Mouse (Mus musculus) hindbrain, embryonic 11.5 days (tissue): ENCODE measurements around the gene Il1r2. TPM values are rescaled to one million over a fixed set of nuclear protein-coding genes. Genes with fewer than 3 reads are reported as not detected.

Experiments used
- ATAC-seq: fragments of 200-750 bp; cut with Nextera tagmentation; 2 replicates; pipeline ENCODE4 v1.8.0; 2017; ENCODE audit warnings: mild to moderate bottlenecking, moderate TSS enrichment, moderate library complexity; ENCODE audit not compliant: low FRiP score
- DNase-seq: peaks from one replicate; pipeline ENCODE4 v3.0.0-alpha.2; 2015; ENCODE audit warnings: low spot score
- H3K27ac ChIP-seq: fragments of 300-500 bp; sonication (generic); 2 replicates; pipeline ENCODE4 v1.5.1; 2014; ENCODE audit warnings: mild to moderate bottlenecking, low read depth, low read length
- H3K27me3 ChIP-seq: fragments of 300-500 bp; sonication (generic); 2 replicates; pipeline ENCODE4 v1.6.1; 2014; ENCODE audit warnings: mild to moderate bottlenecking, low read length, moderate library complexity, mixed read lengths; ENCODE audit not compliant: control insufficient read depth, insufficient read depth
- H3K36me3 ChIP-seq: fragments of 300-500 bp; sonication (generic); 2 replicates; pipeline ENCODE4 v1.6.1; 2014; ENCODE audit warnings: mild to moderate bottlenecking, low read length, moderate library complexity, mixed read lengths; ENCODE audit not compliant: control insufficient read depth, insufficient read depth
- H3K4me1 ChIP-seq: fragments of 300-500 bp; sonication (generic); replicated peaks from 2 replicates; pipeline ENCODE4 v1.6.1; 2014; ENCODE audit warnings: low read length, mixed read lengths; ENCODE audit not compliant: control insufficient read depth, insufficient read depth
- H3K4me2 ChIP-seq: fragments of 300-500 bp; sonication (generic); replicated peaks from 2 replicates; pipeline ENCODE4 v1.6.1; 2014; ENCODE audit warnings: mild to moderate bottlenecking, low read depth, low read length
- H3K4me3 ChIP-seq: fragments of 300-500 bp; sonication (generic); 2 replicates; pipeline ENCODE4 v1.5.1; 2014; ENCODE audit warnings: low read depth, low read length
- H3K9ac ChIP-seq: fragments of 300-500 bp; sonication (generic); 2 replicates; pipeline ENCODE4 v1.6.1; 2014; ENCODE audit warnings: low read depth, low read length
- H3K9me3 ChIP-seq: fragments of 300-500 bp; sonication (generic); 2 replicates; pipeline ENCODE4 v1.6.1; 2016; ENCODE audit warnings: low read length; ENCODE audit not compliant: control insufficient read depth
- WGBS: fragments of 180-500 bp; shearing (Covaris S2); extraction: QIAGEN DNeasy Blood & Tissue Kit; methylation state at CpG from one replicate; pipeline ENCODE4 v1.1.7; 2014; 5-methylcytosine and 5-hydroxymethylcytosine counted together
- polyA plus RNA-seq: library from polyadenylated mRNA; unstranded; fragments of >200 nt; fragmentation: Nextera tagmentation; extraction: Ambion mirVana; gene quantifications from 2 replicates; pipeline ENCODE4 v1.2.1, GENCODE M21; 2014

Gene Il1r2
- polyA plus RNA-seq, 1 experiment from 2014 or later, result not detected

DNA sequence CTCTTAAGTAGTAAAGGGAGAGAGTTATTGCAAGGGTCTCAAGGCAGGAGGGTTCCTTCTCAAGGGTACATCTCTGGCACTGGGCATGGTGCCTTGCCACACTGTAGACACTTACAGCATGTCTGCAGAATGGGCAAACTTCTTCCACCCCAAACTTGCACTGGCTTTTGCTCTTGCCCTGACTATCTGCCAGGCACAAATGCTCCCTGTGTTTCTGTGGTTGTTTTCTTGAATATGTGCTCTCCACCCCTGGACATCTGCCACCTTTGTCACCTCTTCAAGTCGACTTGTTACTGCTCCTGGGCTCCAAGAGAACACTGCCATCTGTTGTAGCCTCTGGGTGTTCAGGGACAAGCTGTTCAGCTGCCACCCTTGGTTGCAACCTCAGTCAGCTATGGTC, 57.8 kb downstream of the Il1r2 start:
- Histone ChIP-seq H3K36me3 (no peaks in the 10 kb centered on the region), H3K4me3 (no peak overlapping the region), H3K27ac (no peak overlapping the region), H3K27me3 (no peaks in the 10 kb centered on the region), H3K4me2 (no peak overlapping the region), H3K4me1 (no peaks in the 10 kb centered on the region), H3K9me3 (no peaks in the 10 kb centered on the region), H3K9ac (no peak overlapping the region)
- 46% methylated on average over 1 of the region's 1 CpGs for WGBS
- ATAC-seq (no peak), DNase-seq (no peak)

DNA sequence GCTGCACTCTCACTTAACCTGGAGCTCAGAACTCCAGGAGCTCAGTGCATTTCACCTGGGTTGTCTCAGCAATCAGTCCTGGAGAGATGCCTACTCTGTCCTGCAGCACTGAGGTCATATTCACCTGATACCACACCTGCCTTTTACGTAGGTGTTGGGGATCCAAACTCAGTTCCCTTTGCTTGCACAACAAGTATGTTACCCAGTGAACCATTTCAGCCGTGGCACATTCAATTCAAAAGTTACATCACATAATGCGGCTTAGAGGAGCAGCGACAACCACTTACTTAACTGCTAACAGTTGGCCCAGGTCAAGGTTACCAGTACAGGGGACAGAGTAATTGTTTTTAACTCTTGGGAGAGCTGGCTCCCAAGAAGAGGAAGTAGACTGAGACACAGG, 58.8 kb downstream of the Il1r2 start:
- DNase-seq (no peak), ATAC-seq (no peak)
- WGBS, result 87% methylated on average over 4 of the region's 4 CpGs
- no peaks in the 10 kb centered on the region for H3K36me3 ChIP-seq
- H3K27me3 ChIP-seq, result no peaks in the 10 kb centered on the region
- H3K4me2 ChIP-seq, result no peak overlapping the region
- no peaks in the 10 kb centered on the region for H3K4me1 ChIP-seq
- H3K9ac ChIP-seq, result no peak overlapping the region
- H3K4me3 ChIP-seq, result no peak overlapping the region
- H3K9me3 ChIP-seq, result no peaks in the 10 kb centered on the region
- H3K27ac ChIP-seq, result no peak overlapping the region

DNA sequence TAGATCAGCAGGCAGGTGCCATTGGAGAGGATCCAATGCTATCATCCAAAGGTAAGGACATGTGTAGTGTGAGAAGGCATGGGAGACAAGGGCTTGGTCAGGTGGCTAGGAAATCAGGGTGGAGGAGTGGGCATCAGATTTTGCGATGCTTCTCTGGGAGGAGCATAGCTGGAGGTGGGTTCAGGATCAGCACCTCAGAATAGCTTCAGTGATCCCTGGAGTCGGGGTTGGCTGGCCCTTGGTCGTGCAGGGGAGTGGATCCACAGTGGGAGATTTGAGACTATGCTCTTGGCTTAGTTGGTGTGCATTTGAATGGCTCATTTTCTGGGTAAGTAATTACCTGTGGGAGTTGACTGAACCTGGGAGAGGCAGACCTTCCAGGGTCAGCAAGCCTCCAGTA, 59.7 kb downstream of the Il1r2 start:
- DNase-seq, result no peak
- H3K4me2 ChIP-seq, result no peak overlapping the region

GRCm38 (mm10) chr1:40139798-40140532, 66.1 kb downstream of the Il1r2 start:
- Histone ChIP-seq H3K27me3 (no peaks in the 10 kb centered on the region), H3K4me3 (no peak overlapping the region), H3K9ac (no peak overlapping the region), H3K4me1 (no peaks in the 10 kb centered on the region), H3K9me3 (no peaks in the 10 kb centered on the region), H3K36me3 (no peaks in the 10 kb centered on the region), H3K27ac (no peak overlapping the region), H3K4me2 (no peak overlapping the region)
- 60% methylated on average over 14 of the region's 14 CpGs for whole genome bisulfite sequencing
- DNase-seq (no peak), ATAC-seq (no peak)

More for the DNA sequence above, 59.7 kb downstream of the Il1r2 start:
- no peak overlapping the region for H3K4me3 ChIP-seq
- 69% methylated on average over 3 of the region's 3 CpGs for WGBS
- no peaks in the 10 kb centered on the region for H3K9me3 ChIP-seq
- no peak overlapping the region for H3K27ac ChIP-seq
- no peak overlapping the region for H3K9ac ChIP-seq
- no peaks in the 10 kb centered on the region for H3K4me1 ChIP-seq
- no peaks in the 10 kb centered on the region for H3K27me3 ChIP-seq
- H3K36me3 ChIP-seq, result no peaks in the 10 kb centered on the region
- ATAC-seq, result no peak

- Histone ChIP-seq H3K4me1 (no peaks in the 10 kb centered on the region), H3K9ac (no peak overlapping the region), H3K27me3 (no peaks in the 10 kb centered on the region), H3K27ac (no peak overlapping the region), H3K4me3 (no peak overlapping the region), H3K36me3 (no peaks in the 10 kb centered on the region), H3K4me2 (no peak overlapping the region), H3K9me3 (no peaks in the 10 kb centered on the region)
- DNase-seq (no peak), ATAC-seq (no peak)
- WGBS, result 82% methylated on average over 6 of the region's 6 CpGs
Observed at GRCm38 (mm10) chr1:40156096-40156495, 82.2 kb downstream of the Il1r2 start.

- Histone ChIP-seq H3K36me3 (no peaks in the 10 kb centered on the region), H3K27me3 (no peaks in the 10 kb centered on the region), H3K9me3 (no peaks in the 10 kb centered on the region), H3K4me3 (no peak overlapping the region), H3K9ac (no peak overlapping the region), H3K27ac (no peak overlapping the region), H3K4me2 (no peak overlapping the region), H3K4me1 (no peaks in the 10 kb centered on the region)
- DNase-seq, result no peak
- WGBS, result 87% methylated on average over 4 of the region's 4 CpGs
- no peak for ATAC-seq
Observed at GRCm38 (mm10) chr1:40163329-40163917, 89.5 kb downstream of the Il1r2 start.

DNA sequence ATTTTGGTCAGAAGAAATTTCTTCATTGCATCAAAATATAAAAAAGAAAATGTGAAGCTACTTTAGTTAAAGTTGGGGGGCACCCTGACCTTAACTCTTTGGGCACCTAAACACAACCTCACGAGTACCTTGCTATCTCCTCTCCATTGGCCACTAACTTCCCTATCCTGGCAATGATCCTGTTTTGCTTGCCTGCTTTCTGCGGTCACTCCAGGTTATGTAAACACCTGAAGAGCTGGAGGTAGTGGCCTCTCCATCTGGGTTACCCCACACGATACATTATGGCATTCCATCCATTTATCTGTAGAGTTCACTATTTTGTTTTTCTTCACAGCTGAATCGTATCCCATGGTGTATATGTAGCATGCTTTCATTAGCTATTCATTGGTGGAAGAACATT, 90.5 kb downstream of the Il1r2 start:
- Histone ChIP-seq H3K4me2 (no peak overlapping the region), H3K27ac (no peak overlapping the region), H3K27me3 (no peaks in the 10 kb centered on the region), H3K4me1 (no peaks in the 10 kb centered on the region), H3K4me3 (no peak overlapping the region), H3K9ac (no peak overlapping the region), H3K9me3 (no peaks in the 10 kb centered on the region), H3K36me3 (no peaks in the 10 kb centered on the region)
- DNase-seq, result no peak
- no peak for ATAC-seq
- WGBS, result 81% methylated on average over 4 of the region's 4 CpGs

- Histone ChIP-seq H3K27me3 (no peaks in the 10 kb centered on the region), H3K9me3 (no peaks in the 10 kb centered on the region), H3K4me3 (no peak overlapping the region), H3K36me3 (no peaks in the 10 kb centered on the region), H3K27ac (no peak overlapping the region), H3K4me2 (no peak overlapping the region), H3K4me1 (no peaks in the 10 kb centered on the region), H3K9ac (no peak overlapping the region)
- ATAC-seq (no peak), DNase-seq (no peak)
- WGBS, result 80% methylated on average over 8 of the region's 8 CpGs
Observed at GRCm38 (mm10) chr1:40167585-40167984, 93.7 kb downstream of the Il1r2 start.

- no peak overlapping the region for H3K4me2 ChIP-seq
- no peaks in the 10 kb centered on the region for H3K9me3 ChIP-seq
- ATAC-seq (no peak), DNase-seq (no peak)
- H3K4me3 ChIP-seq, result no peak overlapping the region
- H3K4me1 ChIP-seq, result no peaks in the 10 kb centered on the region
- no peaks in the 10 kb centered on the region for H3K27me3 ChIP-seq
- H3K27ac ChIP-seq, result no peak overlapping the region
- no peaks in the 10 kb centered on the region for H3K36me3 ChIP-seq
- 91% methylated on average over 5 of the region's 5 CpGs for WGBS
- H3K9ac ChIP-seq, result no peak overlapping the region
Observed at GRCm38 (mm10) chr1:40171878-40172277, 98.0 kb downstream of the Il1r2 start.
